Mouse (Mus musculus) hematopoietic stem cell, adult 5-6 weeks (primary cell): Measurements from ENCODE around the gene Gm37240. TPM values are rescaled to one million over a fixed set of nuclear protein-coding genes. Genes with fewer than 3 reads are reported as not detected.

Experiments used
- ATAC-seq, 2 experiments: fragments of 125-278 bp in 1 of 2; replicated peaks in 1 of 2; 2 replicates each; pipeline ENCODE4 v1.8.0; 2016 to 2017; ENCODE audit warnings: inconsistent platforms in 2 of 2, mild to moderate bottlenecking in 2 of 2, moderate number of reproducible peaks in 2 of 2, low read depth in 1 of 2, moderate TSS enrichment in 1 of 2; ENCODE audit not compliant: low FRiP score in 2 of 2, poor library complexity in 2 of 2, severe bottlenecking in 2 of 2, insufficient read depth in 1 of 2, low TSS enrichment in 1 of 2
- total RNA-seq: library from RNA; stranded (forward); fragments of 172-1452, 232-1000 nt; gene quantifications from 2 replicates; pipeline ENCODE4 v1.2.3, GENCODE M21; 2017

Gm37240 gene
- total RNA-seq, 1 experiment from 2014 or later, result not detected

- ATAC-seq, result no peak
These were observed 1066.6 kb downstream of the Gm37240 start for GRCm38 (mm10) chr3:84820654-84821201.

GRCm38 (mm10) chr3:84816951-84817350 lies 1070.4 kb downstream of the Gm37240 start:
- ATAC-seq, result no peak

GRCm38 (mm10) chr3:84815461-84815860 lies 1071.9 kb downstream of the Gm37240 start:
- ATAC-seq, result peak; percentile 38 to 61

GRCm38 (mm10) chr3:84814762-84815381 lies 1072.4 kb downstream of the Gm37240 start, which contains the start of gene Fbxw7:
TSS of gene Fbxw7 (plus strand) at chr3:84815268.
- no peak for ATAC-seq

- peak; percentile 90 to 94 for ATAC-seq
These were observed 1073.1 kb downstream of the Gm37240 start for GRCm38 (mm10) chr3:84814157-84814761.

GRCm38 (mm10) chr3:84813436-84814156 lies 1073.7 kb downstream of the Gm37240 start:
- peak in 1 of 2 experiments; percentile 9; a peak in 3 of 4 replicates for ATAC-seq

GRCm38 (mm10) chr3:84810803-84811202 lies 1076.5 kb downstream of the Gm37240 start:
- no peak for ATAC-seq

GRCm38 (mm10) chr3:84808906-84809305 lies 1078.4 kb downstream of the Gm37240 start:
- ATAC-seq, result no peak

GRCm38 (mm10) chr3:84807826-84808225 lies 1079.5 kb downstream of the Gm37240 start:
- ATAC-seq, result no peak

- no peak for ATAC-seq
These were observed 1081.1 kb downstream of the Gm37240 start for GRCm38 (mm10) chr3:84806206-84806605.

GRCm38 (mm10) chr3:84804036-84804435 lies 1083.3 kb downstream of the Gm37240 start:
- no peak for ATAC-seq

- ATAC-seq, result no peak
These were observed 1099.4 kb downstream of the Gm37240 start for GRCm38 (mm10) chr3:84787914-84788313.

GRCm38 (mm10) chr3:84776084-84776483 lies 1111.2 kb downstream of the Gm37240 start:
- no peak for ATAC-seq

GRCm38 (mm10) chr3:84775577-84775976 lies 1111.7 kb downstream of the Gm37240 start:
- no peak for ATAC-seq

GRCm38 (mm10) chr3:84775067-84775423 lies 1112.3 kb downstream of the Gm37240 start:
- ATAC-seq, result no peak

- no peak for ATAC-seq
These were observed 1112.9 kb downstream of the Gm37240 start for GRCm38 (mm10) chr3:84774246-84775066.

GRCm38 (mm10) chr3:84771980-84772379 lies 1115.3 kb downstream of the Gm37240 start:
- ATAC-seq, result peak; percentile 65 to 82; a peak in 3 of 4 replicates
